Mouse (Mus musculus) Patski (cell line): Measurements from ENCODE around the gene Fam69b. TPM values are rescaled to one million over a fixed set of nuclear protein-coding genes. Genes with fewer than 3 reads are reported as not detected.

Experiments used
- ATAC-seq: fragments of 100-300 bp; one replicate; pipeline ENCODE4 v1.8.0; 2021
- CTCF ChIA-PET: fragments of 350-600 bp; sonication (Branson Sonifier 250); formaldehyde crosslinking; loops from one replicate; lab custom pipeline; 2022; ENCODE audit warnings: inconsistent platforms; lab: Charles Lee
- POLR2A ChIA-PET: fragments of 350-600 bp; sonication (Branson Sonifier 250); formaldehyde crosslinking; loops from one replicate; lab custom pipeline; 2022; ENCODE audit warnings: antibody characterized with exemption, inconsistent platforms; lab: Charles Lee
- DNase-seq: peaks from one replicate; pipeline ENCODE4 v3.0.0-alpha.2; 2011; ENCODE audit warnings: low read depth, low spot score
- H3K27me3 ChIP-seq: fragments of 371-371 bp; one replicate; pipeline ENCODE4 v1.5.1; 2021
- CTCF ChIP-seq: fragments of 100-300 bp; IDR thresholded peaks from one replicate; pipeline ENCODE4 v1.5.1; 2021
- in situ Hi-C: fragments of 300-500 bp; cut with MboI; formaldehyde crosslinking; loops from 3 replicates; pipeline ENCODE4 v1.11.1; 2018; ENCODE audit warnings: low pct_unique_long_range_greater_than_20kb, mixed read lengths
- polyA plus RNA-seq: library from polyadenylated mRNA; unstranded; gene quantifications from one replicate; pipeline ENCODE4 v1.2.3, GENCODE M21; 2021

Gene Fam69b
- polyA plus RNA-seq, 1 experiment from 2014 or later: 57.3 TPM

- no peak for ATAC-seq
- CTCF ChIA-PET: interaction anchor here (1.3 kb wide), 1 partner anchor 32 kb away, joined by 3 read pairs; no protein-coding TSS in a partner anchor
- DNase-seq: no peak
- POLR2A ChIA-PET: no interaction called here
- no peak for TF ChIP-seq CTCF
- no peaks in the 10 kb centered on the region for H3K27me3 ChIP-seq
- in situ Hi-C loops: loop anchor here (25.0 kb wide), 1 partner anchor 786 kb away; no protein-coding TSS in a partner anchor
Observed at GRCm38 (mm10) chr2:26626081-26626480, 2.2 kb upstream of the Fam69b start.

- in situ Hi-C loops: loop anchor here (25.0 kb wide), 1 partner anchor 783 kb away; no protein-coding TSS in a partner anchor
- CTCF ChIA-PET: interaction anchor here (1.2 kb wide), 1 partner anchor 19 kb away, joined by 3 read pairs; no protein-coding TSS in a partner anchor
- TF ChIP-seq CTCF: no peak
- POLR2A ChIA-PET: interaction anchor here (0.5 to 1.8 kb wide), 4 partner anchors 10 to 277 kb away, joined by 3 to 14 read pairs (median 4); partner anchors contain the start of genes Agpat2 and Dnlz
- ATAC-seq (peak; percentile 19), DNase-seq (no peak)
- no peaks in the 10 kb centered on the region for H3K27me3 ChIP-seq
Observed at GRCm38 (mm10) chr2:26628792-26629437, 658 bp downstream of the Fam69b start.

- TF ChIP-seq CTCF: no peak
- ATAC-seq (no peak), DNase-seq (no peak)
- CTCF ChIA-PET: no interaction called here
- in situ Hi-C loops: loop anchor here (25.0 kb wide), 1 partner anchor 780 kb away; no protein-coding TSS in a partner anchor
- POLR2A ChIA-PET: no interaction called here
- no peaks in the 10 kb centered on the region for H3K27me3 ChIP-seq
Observed at GRCm38 (mm10) chr2:26632541-26633395, 4.5 kb downstream of the Fam69b start.

- no peak for TF ChIP-seq CTCF
- DNase-seq: no peak
- H3K27me3 ChIP-seq: no peaks in the 10 kb centered on the region
- no peak for ATAC-seq
- in situ Hi-C loops: loop anchor here (25.0 kb wide), 1 partner anchor 778 kb away; no protein-coding TSS in a partner anchor
- ChIA-PET CTCF (no interaction called here), POLR2A (no interaction called here)
Observed at GRCm38 (mm10) chr2:26633953-26634530, 5.8 kb downstream of the Fam69b start.

- in situ Hi-C loops: loop anchor here (25.0 kb wide), 1 partner anchor 777 kb away; no protein-coding TSS in a partner anchor
- TF ChIP-seq CTCF: no peak
- DNase-seq: no peak
- H3K27me3 ChIP-seq: no peaks in the 10 kb centered on the region
- ChIA-PET POLR2A (interaction anchor here (1.2 kb wide), 1 partner anchor 30 kb away, joined by 4 read pairs; the partner anchor contains the start of gene Agpat2), CTCF (no interaction called here)
- no peak for ATAC-seq
Observed at GRCm38 (mm10) chr2:26634629-26635488, 6.6 kb downstream of the Fam69b start.

GRCm38 (mm10) chr2:26635489-26636324 is 7.5 kb downstream of the Fam69b start:
- in situ Hi-C loops: loop anchor here (25.0 kb wide), 1 partner anchor 777 kb away; no protein-coding TSS in a partner anchor
- no peak for ATAC-seq
- POLR2A ChIA-PET: interaction anchor here (0.6 to 1.2 kb wide), 3 partner anchors 31 to 49 kb away, joined by 3 to 4 read pairs (median 3); partner anchors contain the start of gene Agpat2
- TF ChIP-seq CTCF: no peak
- H3K27me3 ChIP-seq: no peaks in the 10 kb centered on the region
- no peak for DNase-seq
- CTCF ChIA-PET: no interaction called here

GRCm38 (mm10) chr2:26636325-26636635 is 8.0 kb downstream of the Fam69b start:
- in situ Hi-C loops: loop anchor here (25.0 kb wide), 1 partner anchor 776 kb away; no protein-coding TSS in a partner anchor
- H3K27me3 ChIP-seq: no peaks in the 10 kb centered on the region
- ATAC-seq: no peak
- DNase-seq: no peak
- ChIA-PET POLR2A (interaction anchor here (0.6 to 1.2 kb wide), 3 partner anchors 32 to 48 kb away, joined by 3 to 4 read pairs (median 3); partner anchors contain the start of gene Agpat2), CTCF (no interaction called here)
- TF ChIP-seq CTCF: no peak

- no peak for TF ChIP-seq CTCF
- ChIA-PET POLR2A (no interaction called here), CTCF (no interaction called here)
- in situ Hi-C loops: loop anchor here (25.0 kb wide), 1 partner anchor 775 kb away; no protein-coding TSS in a partner anchor
- ATAC-seq (no peak), DNase-seq (no peak)
- H3K27me3 ChIP-seq: no peaks in the 10 kb centered on the region
Observed at GRCm38 (mm10) chr2:26637316-26637932, 9.2 kb downstream of the Fam69b start.
